Mouse (Mus musculus) heart, postnatal 4 days (tissue): Measurements from ENCODE around the gene Gpr82. TPM values are rescaled to one million over a fixed set of nuclear protein-coding genes. Genes with fewer than 3 reads are reported as not detected.

Source experiments
- DNase-seq: peaks from one replicate; pipeline ENCODE4 v3.0.0; 2021
- total RNA-seq, 2 experiments: library from RNA; stranded (reverse); gene quantifications; 2 replicates each; pipeline ENCODE4 v1.2.3; 2021

The Gpr82 gene
- total RNA-seq: not detected

GRCm38 (mm10) chrX:13661063-13661462 is at the start of gene Gpr82:
Gpr82 (plus strand) TSS chrX:13661363.
- DNase-seq: no peak

- no peak for DNase-seq
Measured at GRCm38 (mm10) chrX:13612115-13612514, 49.0 kb upstream of the Gpr82 start.

- no peak for DNase-seq
Measured at GRCm38 (mm10) chrX:13616726-13617125, 44.4 kb upstream of the Gpr82 start.

GRCm38 (mm10) chrX:13617294-13617693 is 43.9 kb upstream of the Gpr82 start:
- no peak for DNase-seq

- no peak for DNase-seq
Measured at GRCm38 (mm10) chrX:13618476-13618875, 42.7 kb upstream of the Gpr82 start.

GRCm38 (mm10) chrX:13621473-13621872 is 39.7 kb upstream of the Gpr82 start:
- no peak for DNase-seq

GRCm38 (mm10) chrX:13622654-13623053 is 38.5 kb upstream of the Gpr82 start:
- no peak for DNase-seq

GRCm38 (mm10) chrX:13631599-13632283 is 29.4 kb upstream of the Gpr82 start, which contains the start of gene Gpr34:
Gpr34 (plus strand) TSS chrX:13632089.
- no peak for DNase-seq

GRCm38 (mm10) chrX:13636398-13636797 is 24.8 kb upstream of the Gpr82 start:
- DNase-seq: no peak

GRCm38 (mm10) chrX:13638894-13639293 is 22.3 kb upstream of the Gpr82 start:
- DNase-seq: no peak

- no peak for DNase-seq
Measured at GRCm38 (mm10) chrX:13651889-13652288, 9.3 kb upstream of the Gpr82 start.

GRCm38 (mm10) chrX:13652291-13652690 is 8.9 kb upstream of the Gpr82 start:
- no peak for DNase-seq

GRCm38 (mm10) chrX:13655005-13655421 is 6.2 kb upstream of the Gpr82 start:
- no peak for DNase-seq

- no peak for DNase-seq
Measured at GRCm38 (mm10) chrX:13655906-13656305, 5.3 kb upstream of the Gpr82 start.

- peak; percentile 70 for DNase-seq
Measured at GRCm38 (mm10) chrX:13656721-13657120, 4.4 kb upstream of the Gpr82 start.

GRCm38 (mm10) chrX:13658616-13659140 is 2.5 kb upstream of the Gpr82 start:
- no peak for DNase-seq

- DNase-seq: no peak
Measured at GRCm38 (mm10) chrX:13659201-13659890, 1.8 kb upstream of the Gpr82 start.

- no peak for DNase-seq
Measured at GRCm38 (mm10) chrX:13668867-13669266, 7.7 kb downstream of the Gpr82 start.

GRCm38 (mm10) chrX:13670342-13670741 is 9.2 kb downstream of the Gpr82 start:
- no peak for DNase-seq

- DNase-seq: no peak
Measured at GRCm38 (mm10) chrX:13673001-13673400, 11.8 kb downstream of the Gpr82 start.

GRCm38 (mm10) chrX:13681748-13682147 is 20.6 kb downstream of the Gpr82 start:
- DNase-seq: no peak

GRCm38 (mm10) chrX:13686589-13686988 is 25.4 kb downstream of the Gpr82 start:
- no peak for DNase-seq

GRCm38 (mm10) chrX:13688356-13688755 is 27.2 kb downstream of the Gpr82 start:
- DNase-seq: no peak

GRCm38 (mm10) chrX:13691865-13692264 is 30.7 kb downstream of the Gpr82 start:
- no peak for DNase-seq
